Mouse (Mus musculus) liver, embryonic 13.5 days (tissue): ENCODE measurements around the gene Sh3bp5. TPM values are rescaled to one million over a fixed set of nuclear protein-coding genes. Genes with fewer than 3 reads are reported as not detected.

Experiments
- ATAC-seq: fragments of 200-750 bp; cut with Nextera tagmentation; 2 replicates; pipeline ENCODE4 v1.8.0; 2017; ENCODE audit warnings: low read depth, mild to moderate bottlenecking, moderate number of reproducible peaks, moderate library complexity
- DNase-seq: peaks from one replicate; pipeline ENCODE4 v3.0.0; 2022
- H3K27ac ChIP-seq: fragments of 300-500 bp; sonication (generic); 2 replicates; pipeline ENCODE4 v1.5.1; 2015; ENCODE audit warnings: moderate library complexity, mild to moderate bottlenecking, inconsistent platforms
- H3K27me3 ChIP-seq: fragments of 300-500 bp; sonication (generic); 2 replicates; pipeline ENCODE4 v1.6.1; 2015; ENCODE audit warnings: mild to moderate bottlenecking, inconsistent platforms
- H3K36me3 ChIP-seq: fragments of 300-500 bp; sonication (generic); 2 replicates; pipeline ENCODE4 v1.6.1; 2015; ENCODE audit warnings: mild to moderate bottlenecking, inconsistent platforms
- H3K4me1 ChIP-seq: fragments of 300-500 bp; sonication (generic); replicated peaks from 2 replicates; pipeline ENCODE4 v1.6.1; 2015; ENCODE audit warnings: inconsistent platforms
- H3K4me2 ChIP-seq: fragments of 300-500 bp; sonication (generic); 2 replicates; pipeline ENCODE4 v1.6.1; 2015; ENCODE audit warnings: inconsistent platforms, mild to moderate bottlenecking, moderate library complexity
- H3K4me3 ChIP-seq: fragments of 300-500 bp; sonication (generic); replicated peaks from 2 replicates; pipeline ENCODE4 v1.5.1; 2015; ENCODE audit warnings: mild to moderate bottlenecking, inconsistent platforms
- H3K9ac ChIP-seq: fragments of 300-500 bp; sonication (generic); 2 replicates; pipeline ENCODE4 v1.6.1; 2015; ENCODE audit warnings: mild to moderate bottlenecking, inconsistent platforms
- H3K9me3 ChIP-seq: fragments of 300-500 bp; sonication (generic); replicated peaks from 2 replicates; pipeline ENCODE4 v1.6.1; 2016; ENCODE audit warnings: inconsistent platforms
- WGBS: fragments of 180-500 bp; shearing (Covaris S2); methylation state at CpG from one replicate; pipeline ENCODE4 v1.1.7; 2015; ENCODE audit not compliant: insufficient replicate concordance; 5-methylcytosine and 5-hydroxymethylcytosine counted together
- polyA plus RNA-seq: library from polyadenylated mRNA; unstranded; fragments of >200 nt; fragmentation: Nextera tagmentation; extraction: Ambion mirVana; gene quantifications from 2 replicates; pipeline ENCODE4 v1.2.1, GENCODE M21; 2015

Sh3bp5 gene
- polyA plus RNA-seq, 1 experiment from 2014 or later: 13.3 TPM

GRCm38 (mm10) chr14:31407911-31408604 is 27.8 kb downstream of the Sh3bp5 start:
- Histone ChIP-seq H3K27me3 (no peaks in the 10 kb centered on the region), H3K27ac (peak overlapping the region; percentile 78), H3K4me1 (peaks cover 93% of the 10 kb centered on the region), H3K36me3 (peaks cover 12% of the 10 kb centered on the region; the same call in 1 of the 2 replicates), H3K9me3 (no peaks in the 10 kb centered on the region), H3K4me2 (0 out of 2 replicates have a peak overlapping the region, but pooled peaks have one; percentile 26), H3K9ac (peak overlapping the region; percentile 33), H3K4me3 (no peak overlapping the region)
- 60% methylated on average over 6 of the region's 6 CpGs for WGBS
- ATAC-seq (no peak), DNase-seq (no peak)

GRCm38 (mm10) chr14:31407208-31407607 is 28.7 kb downstream of the Sh3bp5 start:
- no peak for ATAC-seq
- Histone ChIP-seq H3K27ac (peak overlapping the region; percentile 78), H3K36me3 (peaks cover 12% of the 10 kb centered on the region; the same call in 1 of the 2 replicates), H3K4me2 (no peak overlapping the region), H3K9me3 (no peaks in the 10 kb centered on the region), H3K27me3 (no peaks in the 10 kb centered on the region), H3K4me3 (no peak overlapping the region), H3K4me1 (peaks cover 93% of the 10 kb centered on the region), H3K9ac (no peak overlapping the region)
- WGBS: 83% methylated on average over 15 of the region's 15 CpGs
- DNase-seq: no peak

DNA sequence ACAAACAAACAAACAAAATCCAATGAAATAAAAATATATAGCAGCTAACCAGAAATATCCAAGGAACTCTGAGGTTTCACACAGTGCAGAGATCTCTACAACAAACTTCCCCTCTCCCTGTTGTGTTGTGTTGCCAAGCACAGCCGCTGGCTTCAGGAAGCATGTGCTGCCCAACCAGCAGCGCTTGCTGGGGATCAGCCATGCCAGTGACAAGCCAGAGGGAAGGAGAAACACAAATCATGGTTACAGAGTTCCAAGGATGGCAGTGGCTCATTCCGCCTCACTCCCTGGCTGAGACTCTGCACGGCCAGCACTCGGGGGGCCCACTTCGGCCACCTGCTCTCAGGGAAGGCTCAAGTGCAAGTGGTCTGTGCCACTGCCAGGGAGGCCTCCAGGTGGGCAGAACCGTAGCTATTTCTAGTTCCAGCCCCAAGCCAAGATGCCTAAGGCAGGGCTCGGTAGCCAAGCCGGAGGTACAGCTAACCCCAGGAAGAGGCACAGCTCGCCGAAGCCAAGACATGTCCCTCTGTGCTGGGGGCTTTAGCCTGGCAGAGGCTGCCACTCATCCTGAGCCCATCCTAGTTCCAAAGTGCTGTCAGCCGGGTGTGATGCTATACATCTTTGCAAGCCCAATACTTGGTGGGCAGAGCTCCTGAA is 29.6 kb downstream of the Sh3bp5 start:
- peak overlapping the region; percentile 78 for H3K27ac ChIP-seq
- DNase-seq (no peak), ATAC-seq (no peak)
- no peaks in the 10 kb centered on the region for H3K27me3 ChIP-seq
- H3K4me1 ChIP-seq: peaks cover 98% of the 10 kb centered on the region
- H3K9ac ChIP-seq: 0 out of 2 replicates have a peak overlapping the region, but pooled peaks have one; percentile 29
- H3K9me3 ChIP-seq: no peaks in the 10 kb centered on the region
- 83% methylated on average over 12 of the region's 12 CpGs for WGBS
- peaks cover 12% of the 10 kb centered on the region; the same call in 1 of the 2 replicates for H3K36me3 ChIP-seq
- H3K4me2 ChIP-seq: no peak overlapping the region
- no peak overlapping the region for H3K4me3 ChIP-seq

DNA sequence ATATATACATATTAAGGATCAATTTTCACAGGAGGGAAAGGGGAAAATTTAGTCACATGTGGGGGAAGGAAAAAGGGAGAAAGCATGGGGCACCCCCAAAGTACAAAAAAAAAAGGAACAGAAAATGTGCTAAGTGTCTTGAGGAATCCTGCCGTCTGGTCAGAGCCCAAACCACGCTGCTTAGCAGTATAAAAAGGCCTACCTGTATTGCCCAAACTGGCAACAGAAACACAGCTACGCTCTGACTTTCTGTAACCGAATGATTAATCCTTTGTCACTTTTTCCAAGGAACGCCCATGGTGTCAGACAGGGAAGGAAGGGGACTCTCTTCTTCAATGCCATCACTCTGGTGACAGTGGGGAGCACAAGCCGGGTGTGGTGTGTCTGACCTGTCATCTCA is 30.2 kb downstream of the Sh3bp5 start:
- ATAC-seq (no peak), DNase-seq (no peak)
- no peaks in the 10 kb centered on the region for H3K27me3 ChIP-seq
- peaks cover 99% of the 10 kb centered on the region for H3K4me1 ChIP-seq
- no peak overlapping the region for H3K4me2 ChIP-seq
- H3K36me3 ChIP-seq: peaks cover 7% of the 10 kb centered on the region; the same call in 1 of the 2 replicates
- H3K4me3 ChIP-seq: no peak overlapping the region
- no peak overlapping the region for H3K9ac ChIP-seq
- H3K27ac ChIP-seq: peak overlapping the region; percentile 86; the same call in 1 of the 2 replicates
- 67% methylated on average over 6 of the region's 6 CpGs for WGBS
- no peaks in the 10 kb centered on the region for H3K9me3 ChIP-seq

DNA sequence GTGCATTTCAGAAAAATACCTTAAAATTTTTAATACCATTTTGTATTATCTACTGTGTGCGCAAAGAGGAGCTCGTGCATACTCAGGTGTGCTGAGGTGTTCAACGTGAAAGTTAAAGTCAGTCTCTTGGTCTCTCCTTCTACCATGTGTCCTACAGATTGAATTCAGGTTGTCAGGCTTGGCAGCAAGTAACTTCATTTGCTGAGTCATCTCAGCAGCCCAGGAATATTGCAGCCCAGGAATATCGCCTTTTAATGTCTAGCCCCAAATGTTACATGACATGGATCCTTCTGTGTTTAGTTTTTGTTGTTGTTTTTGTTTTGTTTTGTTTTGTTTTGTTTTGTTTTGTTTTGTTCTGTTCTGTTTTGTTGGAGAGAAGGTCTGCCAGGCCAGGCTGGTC is 31.2 kb downstream of the Sh3bp5 start:
- 73% methylated on average over 4 of the region's 4 CpGs for WGBS
- ATAC-seq: no peak
- Histone ChIP-seq H3K27ac (peak overlapping the region; percentile 86), H3K36me3 (no peaks in the 10 kb centered on the region), H3K9me3 (no peaks in the 10 kb centered on the region), H3K4me1 (peaks cover 93% of the 10 kb centered on the region), H3K4me3 (no peak overlapping the region), H3K4me2 (peak overlapping the region; percentile 66), H3K27me3 (no peaks in the 10 kb centered on the region), H3K9ac (peak overlapping the region; percentile 58)
- no peak for DNase-seq

DNA sequence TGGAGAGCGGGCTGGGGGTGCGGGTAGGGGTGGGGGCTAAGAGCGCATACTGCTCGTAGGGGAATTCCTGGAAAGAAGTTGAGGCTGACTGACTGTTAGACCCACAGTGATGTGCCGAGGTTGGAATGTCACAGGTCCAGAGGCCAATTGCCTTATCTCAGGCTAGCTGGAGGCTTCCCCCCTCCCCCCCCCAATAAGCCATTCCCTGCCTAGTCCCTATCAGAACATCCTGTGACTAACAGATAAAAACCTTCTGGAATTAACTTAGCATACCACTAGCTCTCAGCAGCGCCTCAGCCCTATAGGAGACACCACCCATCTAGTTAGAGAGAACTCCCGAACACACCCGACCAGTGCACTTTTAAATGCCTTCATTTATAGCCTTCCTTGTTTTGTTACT is 31.9 kb downstream of the Sh3bp5 start:
- Histone ChIP-seq H3K27me3 (no peaks in the 10 kb centered on the region), H3K36me3 (no peaks in the 10 kb centered on the region), H3K4me1 (peaks cover 87% of the 10 kb centered on the region), H3K4me2 (peak overlapping the region; percentile 66), H3K9me3 (no peaks in the 10 kb centered on the region), H3K4me3 (peak overlapping the region; percentile 27), H3K9ac (peak overlapping the region; percentile 58), H3K27ac (peak overlapping the region; percentile 86)
- 18% methylated on average over 8 of the region's 8 CpGs for WGBS
- peak; percentile 96 for ATAC-seq
- DNase-seq: peak; percentile 43

DNA sequence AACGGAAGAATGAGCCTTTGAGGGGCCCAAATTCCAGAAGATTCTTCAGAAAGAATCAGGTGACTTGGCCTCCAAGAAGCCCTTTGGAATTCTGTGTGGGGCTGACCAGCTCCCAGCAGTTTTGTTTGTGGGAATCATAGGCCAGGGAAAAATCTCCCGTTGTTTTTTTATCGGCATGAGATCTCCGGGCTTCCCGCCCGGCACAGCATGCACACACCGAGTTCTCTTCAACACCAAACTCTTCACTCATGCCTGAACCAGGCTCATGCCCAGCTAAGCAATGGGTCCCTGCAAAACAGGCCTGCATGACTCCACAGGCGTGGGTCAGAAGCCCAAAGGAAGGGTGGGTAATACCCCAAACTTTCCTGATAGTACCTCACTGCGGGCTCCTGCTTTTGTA is 32.3 kb downstream of the Sh3bp5 start:
- peak overlapping the region; percentile 86 for H3K27ac ChIP-seq
- H3K36me3 ChIP-seq: no peaks in the 10 kb centered on the region
- H3K9ac ChIP-seq: peak overlapping the region; percentile 31
- H3K9me3 ChIP-seq: no peaks in the 10 kb centered on the region
- 0 out of 2 replicates have a peak overlapping the region, but pooled peaks have one; percentile 27 for H3K4me3 ChIP-seq
- no peaks in the 10 kb centered on the region for H3K27me3 ChIP-seq
- DNase-seq (no peak), ATAC-seq (peak; percentile 23)
- peak overlapping the region; percentile 66 for H3K4me2 ChIP-seq
- H3K4me1 ChIP-seq: peaks cover 82% of the 10 kb centered on the region
- WGBS: 65% methylated on average over 9 of the region's 9 CpGs

- no peak overlapping the region; the same call in 1 of the 2 replicates for H3K27ac ChIP-seq
- 29% methylated on average over 5 of the region's 5 CpGs for WGBS
- peaks cover 74% of the 10 kb centered on the region for H3K4me1 ChIP-seq
- H3K4me3 ChIP-seq: no peak overlapping the region
- no peak overlapping the region for H3K9ac ChIP-seq
- H3K27me3 ChIP-seq: no peaks in the 10 kb centered on the region
- H3K36me3 ChIP-seq: no peaks in the 10 kb centered on the region
- no peaks in the 10 kb centered on the region for H3K9me3 ChIP-seq
- no peak overlapping the region for H3K4me2 ChIP-seq
- ATAC-seq (no peak), DNase-seq (no peak)
These were observed 33.2 kb downstream of the Sh3bp5 start for GRCm38 (mm10) chr14:31402693-31403092.

DNA sequence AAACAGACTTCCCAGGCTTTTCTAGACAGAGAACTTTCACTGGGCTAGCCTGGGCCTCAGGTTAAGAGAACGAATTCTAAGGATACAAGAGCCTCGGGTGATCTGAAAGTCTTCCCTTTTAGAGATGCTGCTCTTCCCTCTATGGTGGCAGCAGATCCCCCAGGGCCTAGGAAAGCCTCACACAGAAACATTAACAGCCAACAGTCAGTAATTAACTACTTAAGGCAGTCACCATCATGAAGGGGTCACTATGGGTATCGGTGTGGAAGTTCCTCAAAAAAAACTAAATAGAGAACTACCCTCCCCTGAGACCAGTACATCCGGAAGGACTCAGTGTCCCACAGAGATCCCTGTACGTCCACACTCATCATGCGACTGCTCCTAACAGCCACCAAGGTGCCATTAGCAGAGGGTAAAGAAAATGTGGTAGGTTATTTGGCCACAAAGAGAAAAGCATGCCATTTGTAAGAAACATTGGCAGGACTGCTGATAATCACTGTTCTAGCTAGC is 33.9 kb downstream of the Sh3bp5 start:
- DNase-seq (no peak), ATAC-seq (no peak)
- Histone ChIP-seq H3K4me3 (no peak overlapping the region), H3K4me1 (peaks cover 67% of the 10 kb centered on the region), H3K4me2 (no peak overlapping the region), H3K36me3 (no peaks in the 10 kb centered on the region), H3K27ac (no peak overlapping the region; the same call in 1 of the 2 replicates), H3K9me3 (no peaks in the 10 kb centered on the region), H3K9ac (no peak overlapping the region), H3K27me3 (no peaks in the 10 kb centered on the region)
- 57% methylated on average over 6 of the region's 6 CpGs for WGBS

- Histone ChIP-seq H3K4me3 (no peak overlapping the region), H3K4me2 (no peak overlapping the region), H3K4me1 (peaks cover 56% of the 10 kb centered on the region), H3K36me3 (no peaks in the 10 kb centered on the region), H3K9me3 (no peaks in the 10 kb centered on the region), H3K9ac (no peak overlapping the region), H3K27me3 (no peaks in the 10 kb centered on the region), H3K27ac (no peak overlapping the region)
- 64% methylated on average over 11 of the region's 11 CpGs for WGBS
- ATAC-seq (no peak), DNase-seq (no peak)
These were observed 35.0 kb downstream of the Sh3bp5 start for GRCm38 (mm10) chr14:31400896-31401295.

- no peak overlapping the region for H3K27ac ChIP-seq
- H3K4me2 ChIP-seq: no peak overlapping the region
- no peak for DNase-seq
- ATAC-seq: no peak
- peaks cover 3% of the 10 kb centered on the region for H3K36me3 ChIP-seq
- H3K9me3 ChIP-seq: 0 out of 2 replicates have a peak, but pooled peaks cover 1% of the 10 kb centered on the region
- no peak overlapping the region for H3K9ac ChIP-seq
- H3K4me3 ChIP-seq: no peak overlapping the region
- peaks cover 49% of the 10 kb centered on the region for H3K4me1 ChIP-seq
- 79% methylated on average over 7 of the region's 7 CpGs for WGBS
- H3K27me3 ChIP-seq: no peaks in the 10 kb centered on the region
These were observed 35.6 kb downstream of the Sh3bp5 start for GRCm38 (mm10) chr14:31400246-31400645.
